Mouse (Mus musculus) spleen, adult 10 weeks (tissue): Measurements from ENCODE around the gene Mindy4. TPM values are rescaled to one million over a fixed set of nuclear protein-coding genes. Genes with fewer than 3 reads are reported as not detected.

Experiments used
- polyA plus RNA-seq: library from polyadenylated mRNA; stranded (reverse); fragments of 350-450 nt; fragmentation: Illumina TruSeq; extraction: RNeasy Lipid Tissue Mini Kit (QIAGEN cat#74804); gene quantifications from one replicate; pipeline ENCODE4 v1.2.3, GENCODE M21; 2015; ENCODE audit warnings: low replicate concordance; ENCODE audit not compliant: insufficient read depth

Mindy4 gene
- polyA plus RNA-seq = 0.94 TPM

DNA sequence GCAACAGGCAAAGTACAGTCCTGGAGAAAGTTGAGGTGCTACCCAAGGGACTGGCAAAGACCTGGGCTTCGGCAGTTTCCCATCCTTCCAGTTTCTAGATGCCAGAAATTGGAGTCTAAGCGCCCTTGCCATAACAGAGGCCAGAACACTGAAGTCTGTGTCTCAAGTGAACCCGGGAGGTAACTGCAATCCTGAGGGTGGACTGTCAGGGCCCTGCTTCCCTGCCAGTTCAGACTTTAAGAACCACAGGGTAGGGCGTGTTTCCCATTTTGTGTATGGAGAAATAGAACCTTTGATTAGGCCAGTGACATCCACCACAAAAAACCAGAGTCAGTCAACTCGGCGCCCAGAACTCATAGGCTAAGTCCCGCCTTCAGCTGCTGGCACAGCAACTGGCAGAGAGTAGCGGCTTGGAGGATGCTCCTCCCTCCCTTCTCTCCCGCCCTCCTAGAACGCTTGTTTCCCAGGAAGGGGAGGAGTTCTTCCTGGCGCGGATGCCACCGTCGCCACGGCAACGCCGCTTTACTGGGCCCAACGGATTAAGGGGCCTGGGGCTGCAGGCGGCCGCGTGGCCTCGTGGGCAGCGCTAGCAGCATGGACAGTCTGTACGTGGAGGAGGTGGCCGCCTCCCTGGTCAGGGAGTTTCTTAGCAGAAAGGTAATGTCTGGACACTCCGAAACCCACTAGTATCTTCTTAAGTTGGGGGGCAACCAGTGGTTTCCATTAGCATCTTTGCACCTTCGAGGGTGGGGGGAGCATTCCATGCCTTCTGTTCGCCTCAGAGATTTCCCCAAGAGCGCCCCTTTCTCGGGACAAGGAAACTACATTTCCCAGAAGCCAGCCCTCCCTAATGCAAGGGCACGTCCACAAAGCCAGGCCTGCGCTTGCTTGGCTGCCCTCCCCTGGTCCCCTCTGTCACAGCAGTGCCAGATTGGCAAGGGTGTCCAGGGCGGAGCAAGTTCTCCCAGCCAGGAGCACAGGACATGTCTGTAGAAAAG lies at the start of gene Mindy4:
Mindy4 (plus strand) TSS at position 471 of the 998 bp plus-strand sequence.

DNA sequence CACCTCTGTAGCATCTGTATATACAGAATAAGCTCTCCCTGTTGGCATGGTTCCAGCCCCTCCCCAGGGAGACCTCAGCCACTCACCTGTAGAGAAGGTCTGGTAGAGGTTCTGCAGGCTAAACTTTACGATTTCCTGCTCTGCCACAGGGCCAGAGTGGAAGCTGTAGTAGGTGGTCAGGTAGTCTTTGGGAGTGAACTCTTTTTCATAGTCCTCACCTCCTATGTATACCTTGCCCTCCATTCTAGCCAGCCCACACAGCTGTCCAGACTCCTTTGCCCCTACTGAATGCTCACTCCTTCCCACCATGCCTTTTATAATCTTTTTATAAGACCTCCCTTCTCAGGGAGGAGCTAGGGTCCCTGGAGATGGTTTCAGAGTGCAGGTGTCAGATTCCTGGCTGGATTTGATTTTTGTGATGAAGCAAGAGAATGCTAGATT lies 28.4 kb upstream of the Mindy4 start, which contains the start of gene Inmt:
Inmt (minus strand) TSS at position 303 of the 441 bp plus-strand sequence.

DNA sequence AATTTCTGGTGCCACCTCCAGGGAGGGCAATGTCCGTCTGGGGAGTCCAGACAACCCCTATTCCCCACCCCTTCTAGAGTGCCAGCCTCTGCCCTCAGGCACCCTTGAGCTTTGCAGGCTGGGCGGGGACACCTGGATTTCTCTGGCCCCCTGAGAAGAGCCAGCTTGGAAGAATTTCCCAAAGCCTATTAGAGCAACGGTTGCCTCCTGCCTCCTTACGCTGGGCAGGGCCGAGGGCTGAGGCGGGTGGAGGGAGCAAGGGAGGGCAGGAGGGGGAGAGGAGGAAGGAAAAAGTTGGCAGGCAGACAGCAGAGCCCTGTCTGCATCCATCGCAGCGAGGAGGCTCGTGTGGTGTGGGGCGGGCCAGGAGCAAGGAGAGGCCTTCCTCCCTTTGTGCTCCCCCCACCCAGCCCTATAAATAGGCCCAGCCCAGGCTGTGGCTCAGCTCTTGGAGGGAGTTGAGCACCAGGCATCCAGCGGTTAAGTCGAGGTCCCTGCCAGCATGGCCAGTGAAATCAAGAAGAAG lies 132.9 kb downstream of the Mindy4 start, which contains the start of gene Aqp1:
Aqp1 (plus strand) TSS at position 444 of the 526 bp plus-strand sequence.

Other genes with a start within 250 kb of the Mindy4 start
- gene Nod1, start 230.8 kb upstream of the Mindy4 start, polyA plus RNA-seq = 35.8 TPM
- gene Ggct, start 210.4 kb upstream of the Mindy4 start, polyA plus RNA-seq = 39.2 TPM
- 74.1 TPM for gene Gars, start 165.4 kb upstream of the Mindy4 start, polyA plus RNA-seq
- gene Crhr2, start 70.4 kb upstream of the Mindy4 start, polyA plus RNA-seq = not detected
- 0.95 TPM for gene Inmt, start 28.3 kb upstream of the Mindy4 start, polyA plus RNA-seq
- 39.2 TPM for gene Aqp1, start 133.0 kb downstream of the Mindy4 start, polyA plus RNA-seq
- gene Ghrhr, start 172.9 kb downstream of the Mindy4 start, polyA plus RNA-seq = not detected
- gene Adcyap1r1, start 248.6 kb downstream of the Mindy4 start, polyA plus RNA-seq = 0.04 TPM